Mouse (Mus musculus): ENCODE measurements around the gene Asb16.

The Asb16 gene

GRCm38 (mm10) chr11:102287485-102287884 is 18.9 kb downstream of the Asb16 start:
- DNase-seq (ENCODE audit: low spot score) = no peak

GRCm38 (mm10) chr11:102288027-102288804 is 19.7 kb downstream of the Asb16 start:
- no peak for DNase-seq (ENCODE audit: low spot score)

GRCm38 (mm10) chr11:102288913-102289312 is 20.4 kb downstream of the Asb16 start:
- DNase-seq (ENCODE audit: low spot score) = no peak

- no peak for DNase-seq (ENCODE audit: low spot score)
These were observed 21.1 kb downstream of the Asb16 start for GRCm38 (mm10) chr11:102289511-102290100.

GRCm38 (mm10) chr11:102290141-102290540 is 21.6 kb downstream of the Asb16 start:
- DNase-seq (ENCODE audit: low spot score) = no peak

- DNase-seq (ENCODE audit: low spot score) = no peak
These were observed 22.6 kb downstream of the Asb16 start for GRCm38 (mm10) chr11:102291051-102291535.

GRCm38 (mm10) chr11:102293971-102294370 is 25.4 kb downstream of the Asb16 start:
- no peak for DNase-seq (ENCODE audit: low spot score)

GRCm38 (mm10) chr11:102294416-102294815 is 25.9 kb downstream of the Asb16 start:
- no peak for DNase-seq (ENCODE audit: low spot score)

GRCm38 (mm10) chr11:102294887-102295597 is 26.5 kb downstream of the Asb16 start:
- no peak for DNase-seq (ENCODE audit: low spot score)

GRCm38 (mm10) chr11:102295598-102296471 is 27.3 kb downstream of the Asb16 start:
- DNase-seq (ENCODE audit: low spot score) = peak; percentile 69

- DNase-seq (ENCODE audit: low spot score) = peak; percentile 99
These were observed 28.2 kb downstream of the Asb16 start, which contains the start of gene Atxn7l3 for GRCm38 (mm10) chr11:102296491-102297472. Gene Atxn7l3 (minus strand): TSS chr11:102296631.

- no peak for DNase-seq (ENCODE audit: low spot score)
These were observed 29.3 kb downstream of the Asb16 start for GRCm38 (mm10) chr11:102297577-102298556.

- DNase-seq (ENCODE audit: low spot score) = peak; percentile 72
These were observed 31.3 kb downstream of the Asb16 start for GRCm38 (mm10) chr11:102299839-102300238.

GRCm38 (mm10) chr11:102304141-102304540 is 35.6 kb downstream of the Asb16 start:
- no peak for DNase-seq (ENCODE audit: low spot score)

- DNase-seq (ENCODE audit: low spot score) = no peak
These were observed 36.8 kb downstream of the Asb16 start for GRCm38 (mm10) chr11:102305359-102305758.

GRCm38 (mm10) chr11:102308104-102308503 is 39.6 kb downstream of the Asb16 start:
- DNase-seq (ENCODE audit: low spot score) = no peak

GRCm38 (mm10) chr11:102308979-102309378 is 40.4 kb downstream of the Asb16 start:
- DNase-seq (ENCODE audit: low spot score) = peak; percentile 94

GRCm38 (mm10) chr11:102309821-102310617 is 41.5 kb downstream of the Asb16 start:
- peak; percentile 43 for DNase-seq (ENCODE audit: low spot score)
